Mouse (Mus musculus): Measurements from ENCODE around the gene Phka1. TPM values are rescaled to one million over a fixed set of nuclear protein-coding genes. Genes with fewer than 3 reads are reported as not detected.

Gene Phka1
- polyA plus RNA-seq, 1 experiment from 2014 or later, result 9.8 TPM

Other genes with a start within 250 kb of the Phka1 start
- gene Hdac8, start 138.9 kb downstream of the Phka1 start, polyA plus RNA-seq (2016; fragmentation: Nextera tagmentation; extraction: Ambion mirVana), result 4.8 and 6.2 TPM in 2 replicates
- gene Gm3880, start 42.7 kb upstream of the Phka1 start, polyA plus RNA-seq (2016; fragmentation: Nextera tagmentation; extraction: Ambion mirVana), result not detected in 2 replicates
- gene Gm9112, start 63.4 kb upstream of the Phka1 start, polyA plus RNA-seq (2016; fragmentation: Nextera tagmentation; extraction: Ambion mirVana), result not detected in 2 replicates
- gene Dmrtc1b, start 63.6 kb upstream of the Phka1 start, polyA plus RNA-seq (2016; fragmentation: Nextera tagmentation; extraction: Ambion mirVana), result not detected in 2 replicates
- not detected in 2 replicates for gene Dmrtc1c1, start 158.7 kb upstream of the Phka1 start, polyA plus RNA-seq (2016; fragmentation: Nextera tagmentation; extraction: Ambion mirVana)
- gene Dmrtc1c2, start 210.4 kb upstream of the Phka1 start, polyA plus RNA-seq (2016; fragmentation: Nextera tagmentation; extraction: Ambion mirVana), result not detected in 2 replicates
- gene 1700031F05Rik, start 223.7 kb upstream of the Phka1 start, polyA plus RNA-seq (2016; fragmentation: Nextera tagmentation; extraction: Ambion mirVana), result not detected in 2 replicates